Mouse (Mus musculus) liver, postnatal 0 days (tissue): ENCODE data around the gene Inmt. TPM values are rescaled to one million over a fixed set of nuclear protein-coding genes. Genes with fewer than 3 reads are reported as not detected.

Experiments used
- ATAC-seq: fragments of 200-750 bp; cut with Nextera tagmentation; 2 replicates; pipeline ENCODE4 v1.8.0; 2017; ENCODE audit warnings: mild to moderate bottlenecking, moderate library complexity
- DNase-seq: peaks from one replicate; pipeline ENCODE4 v3.0.0-alpha.2; 2016
- H3K27ac ChIP-seq: fragments of 300-500 bp; sonication (generic); 2 replicates; pipeline ENCODE4 v1.5.1; 2014; ENCODE audit warnings: antibody characterized with exemption, moderate library complexity, mild to moderate bottlenecking, low read depth
- H3K27me3 ChIP-seq: fragments of 300-500 bp; sonication (generic); 2 replicates; pipeline ENCODE4 v1.6.1; 2014; ENCODE audit warnings: low read length, control low read depth, mixed read lengths; ENCODE audit not compliant: insufficient read depth
- H3K36me3 ChIP-seq: fragments of 300-500 bp; sonication (generic); replicated peaks from 2 replicates; pipeline ENCODE4 v1.6.1; 2014; ENCODE audit warnings: mild to moderate bottlenecking, control low read depth, low read length, moderate library complexity, mixed read lengths; ENCODE audit not compliant: insufficient read depth
- H3K4me1 ChIP-seq: fragments of 300-500 bp; sonication (generic); 2 replicates; pipeline ENCODE4 v1.6.1; 2014; ENCODE audit warnings: antibody characterized with exemption, mild to moderate bottlenecking, control low read depth; ENCODE audit not compliant: insufficient read depth
- H3K4me2 ChIP-seq: fragments of 300-500 bp; sonication (generic); 2 replicates; pipeline ENCODE4 v1.6.1; 2014; ENCODE audit warnings: low read depth, mild to moderate bottlenecking, low read length, moderate library complexity, mixed read lengths
- H3K4me3 ChIP-seq: fragments of 300-500 bp; sonication (generic); 2 replicates; pipeline ENCODE4 v1.5.1; 2014; ENCODE audit warnings: low read depth, low read length
- H3K9ac ChIP-seq: fragments of 300-500 bp; sonication (generic); replicated peaks from 2 replicates; pipeline ENCODE4 v1.6.1; 2014; ENCODE audit warnings: mild to moderate bottlenecking, moderate library complexity
- H3K9me3 ChIP-seq: fragments of 300-500 bp; sonication (generic); 2 replicates; pipeline ENCODE4 v1.6.1; 2016; ENCODE audit warnings: mild to moderate bottlenecking, control low read depth, low read length, mixed read lengths
- CTCF ChIP-seq: sonication (generic); IDR thresholded peaks from 2 replicates; pipeline ENCODE4 v1.5.1; 2016; ENCODE audit warnings: antibody characterized with exemption, low read depth
- EP300 ChIP-seq: IDR thresholded peaks from 2 replicates; pipeline ENCODE4 v1.6.1; 2016; ENCODE audit warnings: antibody characterized with exemption, low read depth, mild to moderate bottlenecking
- WGBS: fragments of 180-500 bp; shearing (Covaris S2); extraction: QIAGEN DNeasy Blood & Tissue Kit; methylation state at CpG from one replicate; pipeline ENCODE4 v1.1.7; 2014; ENCODE audit not compliant: insufficient replicate concordance; 5-methylcytosine and 5-hydroxymethylcytosine counted together
- polyA plus RNA-seq: library from polyadenylated mRNA; unstranded; fragments of >200 nt; fragmentation: Nextera tagmentation; extraction: Ambion mirVana; gene quantifications from 2 replicates; pipeline ENCODE4 v1.2.1, GENCODE M21; 2015

The Inmt gene
- polyA plus RNA-seq, 1 experiment from 2014 or later, result 9.8 TPM

GRCm38 (mm10) chr6:55159256-55159655 is 15.6 kb downstream of the Inmt start:
- ATAC-seq (no peak), DNase-seq (no peak)
- no peaks in the 10 kb centered on the region for H3K36me3 ChIP-seq
- H3K4me2 ChIP-seq, result no peak overlapping the region
- no peaks in the 10 kb centered on the region for H3K4me1 ChIP-seq
- H3K9ac ChIP-seq, result no peak overlapping the region
- WGBS, result 65% methylated on average over 1 of the region's 1 CpGs
- H3K27me3 ChIP-seq, result no peaks in the 10 kb centered on the region
- H3K9me3 ChIP-seq, result no peaks in the 10 kb centered on the region
- no peak overlapping the region for H3K4me3 ChIP-seq
- no peak for TF ChIP-seq CTCF
- no peak for TF ChIP-seq EP300
- no peak overlapping the region for H3K27ac ChIP-seq

GRCm38 (mm10) chr6:55152226-55152625 is 22.6 kb downstream of the Inmt start:
- no peak overlapping the region for H3K27ac ChIP-seq
- no peak overlapping the region for H3K4me2 ChIP-seq
- no peak for DNase-seq
- H3K9me3 ChIP-seq, result no peaks in the 10 kb centered on the region
- H3K36me3 ChIP-seq, result no peaks in the 10 kb centered on the region
- WGBS, result 79% methylated on average over 3 of the region's 3 CpGs
- H3K27me3 ChIP-seq, result no peaks in the 10 kb centered on the region
- TF ChIP-seq EP300 (no peak), CTCF (no peak)
- no peak for ATAC-seq
- no peaks in the 10 kb centered on the region for H3K4me1 ChIP-seq
- H3K4me3 ChIP-seq, result no peak overlapping the region
- H3K9ac ChIP-seq, result no peak overlapping the region

GRCm38 (mm10) chr6:55146138-55146537 is 28.7 kb downstream of the Inmt start:
- H3K4me3 ChIP-seq, result no peak overlapping the region
- no peaks in the 10 kb centered on the region for H3K36me3 ChIP-seq
- no peaks in the 10 kb centered on the region for H3K4me1 ChIP-seq
- H3K4me2 ChIP-seq, result no peak overlapping the region
- H3K9ac ChIP-seq, result no peak overlapping the region
- peaks cover 4% of the 10 kb centered on the region; the same call in 1 of the 2 replicates for H3K9me3 ChIP-seq
- no peak for TF ChIP-seq EP300
- no peak for TF ChIP-seq CTCF
- no peak overlapping the region for H3K27ac ChIP-seq
- no peaks in the 10 kb centered on the region for H3K27me3 ChIP-seq
- DNase-seq (no peak), ATAC-seq (no peak)
- WGBS, result 48% methylated on average over 4 of the region's 4 CpGs

- 72% methylated on average over 5 of the region's 5 CpGs for WGBS
- no peak for ATAC-seq
Observed at GRCm38 (mm10) chr6:55145285-55145684, 29.6 kb downstream of the Inmt start.

GRCm38 (mm10) chr6:55138343-55138742 is 36.5 kb downstream of the Inmt start:
- Histone ChIP-seq H3K36me3 (no peaks in the 10 kb centered on the region), H3K4me3 (no peak overlapping the region), H3K4me1 (no peaks in the 10 kb centered on the region), H3K9me3 (no peaks in the 10 kb centered on the region; the same call in 1 of the 2 replicates), H3K27ac (no peak overlapping the region), H3K9ac (no peak overlapping the region), H3K4me2 (no peak overlapping the region), H3K27me3 (no peaks in the 10 kb centered on the region)
- ATAC-seq (no peak), DNase-seq (no peak)
- TF ChIP-seq EP300 (no peak), CTCF (no peak)

More at GRCm38 (mm10) chr6:55145285-55145684, 29.6 kb downstream of the Inmt start:
- Histone ChIP-seq H3K27me3 (no peaks in the 10 kb centered on the region), H3K4me1 (no peaks in the 10 kb centered on the region), H3K4me2 (no peak overlapping the region), H3K27ac (no peak overlapping the region), H3K36me3 (no peaks in the 10 kb centered on the region), H3K9ac (no peak overlapping the region), H3K9me3 (peaks cover 4% of the 10 kb centered on the region; the same call in 1 of the 2 replicates), H3K4me3 (no peak overlapping the region)
- no peak for DNase-seq
- no peak for TF ChIP-seq CTCF
- no peak for TF ChIP-seq EP300

- H3K4me3 ChIP-seq, result no peak overlapping the region
- no peaks in the 10 kb centered on the region for H3K9me3 ChIP-seq
- H3K36me3 ChIP-seq, result no peaks in the 10 kb centered on the region
- no peaks in the 10 kb centered on the region for H3K27me3 ChIP-seq
- 76% methylated on average over 1 of the region's 1 CpGs for WGBS
- H3K27ac ChIP-seq, result no peak overlapping the region
- TF ChIP-seq EP300 (no peak), CTCF (no peak)
- no peaks in the 10 kb centered on the region for H3K4me1 ChIP-seq
- ATAC-seq, result no peak
- no peak overlapping the region for H3K4me2 ChIP-seq
- H3K9ac ChIP-seq, result no peak overlapping the region
- DNase-seq, result no peak
Observed at GRCm38 (mm10) chr6:55133425-55133824, 41.4 kb downstream of the Inmt start.

- H3K9me3 ChIP-seq, result no peaks in the 10 kb centered on the region
- H3K27me3 ChIP-seq, result no peaks in the 10 kb centered on the region
- no peak within 1 kb of the TSS for H3K4me3 ChIP-seq
- 64% methylated on average over 10 of the region's 10 CpGs for WGBS
- TF ChIP-seq CTCF (no peak), EP300 (no peak)
- no peaks in the 10 kb centered on the region for H3K36me3 ChIP-seq
- DNase-seq (no peak), ATAC-seq (no peak)
- no peaks in the 10 kb centered on the region for H3K4me1 ChIP-seq
- no peak within 1 kb of the TSS for H3K9ac ChIP-seq
- no peak within 1 kb of the TSS for H3K27ac ChIP-seq
- no peak within 1 kb of the TSS for H3K4me2 ChIP-seq
Observed at GRCm38 (mm10) chr6:55132794-55133193, 42.0 kb downstream of the Inmt start, which contains the start of gene Crhr2. TSS of gene Crhr2 (minus strand) at chr6:55133016.
